Mouse (Mus musculus) liver, postnatal 0 days (tissue): ENCODE measurements around the gene Trim9.

Experiments used
- CTCF ChIP-seq: sonication (generic); IDR thresholded peaks from 2 replicates; pipeline ENCODE4 v1.5.1; 2016; ENCODE audit warnings: antibody characterized with exemption, low read depth
- EP300 ChIP-seq: IDR thresholded peaks from 2 replicates; pipeline ENCODE4 v1.6.1; 2016; ENCODE audit warnings: antibody characterized with exemption, low read depth, mild to moderate bottlenecking

DNA sequence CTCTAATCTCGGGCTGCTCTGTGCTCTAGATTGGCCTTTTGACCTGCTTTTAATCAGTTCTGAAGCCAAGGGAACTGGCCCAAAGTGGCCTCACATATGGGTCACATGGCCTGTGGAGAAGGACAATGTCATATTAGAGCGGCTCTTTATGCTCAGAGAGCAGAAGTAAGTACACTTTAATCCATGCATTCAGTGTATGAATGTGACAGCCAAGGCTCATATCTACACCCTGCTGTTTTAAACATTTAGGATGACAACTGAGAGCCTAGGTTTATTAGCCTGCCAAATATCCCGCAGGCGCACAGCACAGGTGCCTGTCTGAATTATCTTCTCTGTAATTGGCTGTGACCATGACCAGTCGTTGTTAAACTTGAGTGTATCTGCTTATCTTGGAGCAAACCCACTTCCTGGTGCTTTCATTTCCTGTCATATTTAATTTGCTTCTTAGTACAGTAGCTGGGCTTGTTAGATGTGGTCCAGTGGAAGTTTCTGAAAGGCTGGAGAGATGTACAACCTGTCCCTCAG is 115.3 kb downstream of the Trim9 start:
- no peak for TF ChIP-seq CTCF
- no peak for TF ChIP-seq EP300
